Mouse (Mus musculus): ENCODE measurements around the gene Olfr765.
"Not testable (repeated sequence)": the region's sequence is repeated elsewhere in the genome, so short reads cannot be mapped to it uniquely, and the experiment has no call there.

The Olfr765 gene

GRCm38 (mm10) chr10:129049898-129050297 lies at the start of gene Olfr765:
TSS of gene Olfr765 (minus strand) at chr10:129049998.
- not testable (repeated sequence) for DNase-seq

- no peak for DNase-seq
Observed at GRCm38 (mm10) chr10:129099275-129099674, 49.5 kb upstream of the Olfr765 start, which contains the start of gene Olfr768. TSS of gene Olfr768 (minus strand) at chr10:129099375.

DNA sequence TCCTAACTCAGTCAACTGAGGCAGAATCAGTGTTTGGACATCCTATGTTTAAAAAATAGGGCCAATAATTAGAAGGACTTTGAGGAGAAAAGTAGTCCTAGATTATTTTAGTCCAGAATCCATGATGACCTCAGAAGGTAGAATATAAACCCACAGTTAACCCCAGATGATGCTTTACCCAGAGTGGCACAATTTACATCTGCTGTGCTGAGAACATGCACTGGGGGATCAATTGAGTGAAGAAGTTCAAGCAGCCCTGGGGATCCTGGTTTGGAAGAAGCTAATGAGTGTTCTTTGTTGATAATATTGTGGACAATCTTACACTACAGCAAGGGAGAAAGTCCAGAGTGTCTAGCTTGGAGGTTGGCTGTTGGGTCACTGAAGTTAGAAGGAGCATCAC lies 33.0 kb upstream of the Olfr765 start, which contains the start of gene Olfr767:
Gene Olfr767, minus strand, starts transcription at position 101 of the 400 bp plus-strand sequence.
- not testable (repeated sequence) for DNase-seq

- DNase-seq: no peak
Observed at GRCm38 (mm10) chr10:129068877-129069276, 19.1 kb upstream of the Olfr765 start, which contains the start of gene Olfr766-ps1. TSS of gene Olfr766-ps1 (minus strand) at chr10:129068977.

- DNase-seq: no peak
Observed at GRCm38 (mm10) chr10:129039796-129040195, 10.0 kb downstream of the Olfr765 start, which contains the start of gene Olfr764-ps1. TSS of gene Olfr764-ps1 (minus strand) at chr10:129039896.

DNA sequence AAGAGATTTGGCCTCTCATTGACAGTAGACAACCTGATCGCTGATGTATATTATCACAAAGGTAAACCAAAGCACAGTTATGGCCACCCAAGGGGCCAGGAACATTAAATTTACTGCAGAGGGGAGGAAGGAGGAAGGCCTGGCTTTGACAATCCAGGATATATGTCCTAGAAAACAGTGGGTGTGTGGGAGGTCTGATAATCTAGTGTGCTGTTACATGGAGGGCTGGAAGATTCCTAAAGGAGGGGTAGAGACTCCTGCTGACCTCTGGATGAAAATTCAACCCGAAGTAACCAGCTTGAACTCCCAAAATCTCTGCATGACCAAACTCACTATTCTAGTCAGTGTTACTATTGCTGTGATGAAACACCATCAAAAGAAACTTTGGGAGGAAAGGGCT lies 21.5 kb downstream of the Olfr765 start:
- DNase-seq: no peak

- DNase-seq: no peak
Observed at GRCm38 (mm10) chr10:129026018-129026662, 23.7 kb downstream of the Olfr765 start.

DNA sequence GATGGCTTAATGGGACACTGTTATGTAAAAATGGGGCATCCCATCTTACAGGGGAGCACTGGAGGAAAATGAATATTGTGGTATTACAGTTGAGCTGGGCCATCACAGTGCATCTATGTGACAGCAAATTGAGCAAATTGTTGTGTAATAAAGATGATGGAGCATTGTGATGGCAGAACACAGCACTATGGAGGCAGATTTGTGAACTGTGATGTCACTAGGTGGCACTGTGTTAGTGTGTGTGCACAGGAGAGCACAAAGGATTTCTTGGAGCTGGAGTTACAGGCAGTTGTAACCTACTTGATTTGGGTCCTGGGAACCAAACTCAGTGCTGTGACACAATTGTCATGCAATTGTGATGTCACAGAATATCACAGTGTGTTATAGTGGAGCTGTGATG lies 26.5 kb downstream of the Olfr765 start:
- DNase-seq: no peak

- DNase-seq: no peak
Observed at GRCm38 (mm10) chr10:129014477-129014876, 35.3 kb downstream of the Olfr765 start.

DNA sequence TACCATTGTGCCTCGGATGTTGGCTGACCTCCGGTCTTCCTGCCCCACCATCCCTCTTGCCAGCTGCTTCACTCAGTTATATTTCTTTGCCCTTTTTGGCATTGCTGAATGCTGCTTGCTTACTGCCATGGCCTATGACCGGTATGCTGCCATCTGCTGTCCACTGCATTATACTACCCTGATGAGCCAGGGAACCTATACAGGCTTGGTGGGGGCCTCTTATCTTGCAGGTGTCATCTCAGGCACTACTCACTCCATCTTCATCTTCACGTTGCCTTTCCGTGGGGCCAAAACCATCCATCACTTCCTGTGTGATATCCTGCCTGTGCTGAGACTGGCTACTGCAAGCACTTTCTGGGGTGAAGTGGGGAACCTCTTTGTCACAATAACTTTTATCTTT lies 38.3 kb downstream of the Olfr765 start:
- not testable (repeated sequence) for DNase-seq

GRCm38 (mm10) chr10:129010288-129010841 lies 39.4 kb downstream of the Olfr765 start, which contains the start of gene Olfr763:
TSS of gene Olfr763 (plus strand) at chr10:129010791.
- no peak for DNase-seq

DNA sequence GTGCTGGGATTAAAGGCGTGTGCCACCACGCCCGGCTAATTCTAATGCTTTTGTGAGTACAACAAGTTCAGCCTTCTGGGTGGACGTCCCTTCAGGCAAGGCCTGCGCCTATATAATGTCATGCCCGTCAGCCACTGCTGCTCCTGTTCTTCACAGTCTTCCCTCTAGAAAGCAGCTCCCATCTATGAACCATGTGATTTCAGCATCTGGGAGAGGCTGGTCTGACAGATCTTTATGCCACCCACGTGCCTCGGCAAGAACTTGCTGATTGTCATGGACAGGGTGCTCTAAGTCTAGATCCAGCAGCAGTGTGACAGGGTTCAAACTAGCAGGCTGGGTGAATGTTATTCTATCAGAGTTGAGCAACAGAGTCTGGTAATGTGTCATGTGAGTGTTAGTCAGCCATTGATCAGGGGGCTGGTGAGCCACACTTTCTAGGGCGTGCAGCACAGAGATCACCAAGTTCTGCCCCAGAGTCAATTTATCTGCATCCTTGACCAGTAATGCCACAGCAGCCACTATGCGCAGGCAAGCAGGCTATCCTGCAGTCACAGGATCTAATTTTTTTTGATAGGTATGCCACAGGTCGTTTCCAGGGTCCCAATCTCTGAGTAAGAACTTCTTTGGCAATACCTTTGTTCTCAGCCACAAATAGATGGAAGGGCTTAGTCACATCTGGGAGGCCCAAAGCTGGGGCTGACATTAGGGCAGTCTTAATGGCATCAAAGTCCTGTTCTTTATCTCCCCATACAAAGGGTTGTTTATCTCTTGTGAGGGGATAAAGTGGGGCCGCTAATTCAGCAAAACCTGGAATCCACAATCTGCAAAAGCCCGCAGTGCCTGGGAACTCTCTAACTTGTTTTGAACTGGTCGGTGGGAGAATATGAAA lies 45.5 kb downstream of the Olfr765 start:
- no peak for DNase-seq

- no peak for DNase-seq
Observed at GRCm38 (mm10) chr10:128996523-128997040, 53.2 kb downstream of the Olfr765 start.

DNA sequence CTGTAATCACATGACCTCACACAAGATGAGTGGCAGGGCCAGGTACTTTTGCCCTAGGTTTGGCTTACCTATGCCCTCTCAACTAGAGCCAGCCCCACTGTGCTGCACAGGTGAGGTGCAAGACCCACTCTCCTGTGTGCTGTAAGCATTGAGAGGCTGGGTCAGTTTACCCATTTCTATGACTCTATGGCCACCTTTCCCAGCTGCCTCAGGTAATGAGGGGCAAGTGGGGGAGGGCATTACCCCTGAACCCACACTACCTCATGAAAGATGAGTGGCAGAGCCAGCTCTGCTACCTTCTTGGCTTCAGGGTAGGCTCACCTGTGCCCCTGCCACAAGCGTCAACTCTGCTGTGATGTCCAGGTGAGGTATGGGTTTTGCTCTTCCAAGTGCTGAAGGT lies 54.0 kb downstream of the Olfr765 start:
- no peak for DNase-seq

Data from cerebellum, adult 9-11 months (tissue).